Mouse (Mus musculus): ENCODE results near the gene Siva1. TPM values are rescaled to one million over a fixed set of nuclear protein-coding genes. Genes with fewer than 3 reads are reported as not detected.

Gene Siva1
- polyA plus RNA-seq, 1 experiment from 2014 or later: 54.5 TPM

GRCm38 (mm10) chr12:112660576-112661326, 16.3 kb downstream of the Siva1 start:
- H3K9me3 ChIP-seq (ENCODE audit: control insufficient read depth): no peaks in the 10 kb centered on the region
- peak overlapping the region; percentile 67 for H3K27ac ChIP-seq (ENCODE audit: low read depth, low read length)
- peaks cover 27% of the 10 kb centered on the region for H3K4me1 ChIP-seq (replicated peaks; ENCODE audit: control insufficient read depth, insufficient read depth, low read length)
- WGBS: 18% methylated on average over 5 of the region's 5 CpGs
- H3K27me3 ChIP-seq (replicated peaks; ENCODE audit: control insufficient read depth, insufficient read depth, low read length): no peaks in the 10 kb centered on the region
- TF ChIP-seq CTCF (IDR thresholded peaks at IDR 0.05; ENCODE audit: low read depth): peak; percentile 60
- H3K9ac ChIP-seq (ENCODE audit: low read depth, low read length): no peak overlapping the region
- peaks cover 73% of the 10 kb centered on the region for H3K36me3 ChIP-seq (ENCODE audit: control insufficient read depth, insufficient read depth)
- no peak overlapping the region for H3K4me3 ChIP-seq (ENCODE audit: low read depth, low read length)
- peak; percentile 83 for ATAC-seq
- peak overlapping the region; percentile 25 for H3K4me2 ChIP-seq (replicated peaks; ENCODE audit: low read depth)

- H3K4me3 ChIP-seq (ENCODE audit: low read depth, low read length): no peak overlapping the region
- H3K4me2 ChIP-seq (replicated peaks; ENCODE audit: low read depth): peak overlapping the region; percentile 25
- peaks cover 28% of the 10 kb centered on the region for H3K4me1 ChIP-seq (replicated peaks; ENCODE audit: control insufficient read depth, insufficient read depth, low read length)
- H3K9ac ChIP-seq (ENCODE audit: low read depth, low read length): no peak overlapping the region
- H3K27me3 ChIP-seq (replicated peaks; ENCODE audit: control insufficient read depth, insufficient read depth, low read length): no peaks in the 10 kb centered on the region
- peak overlapping the region; percentile 67 for H3K27ac ChIP-seq (ENCODE audit: low read depth, low read length)
- H3K36me3 ChIP-seq (ENCODE audit: control insufficient read depth, insufficient read depth): peaks cover 73% of the 10 kb centered on the region
- ATAC-seq: no peak
- no peak for TF ChIP-seq CTCF (IDR thresholded peaks at IDR 0.05; ENCODE audit: low read depth)
- WGBS: 69% methylated on average over 3 of the region's 3 CpGs
- no peaks in the 10 kb centered on the region for H3K9me3 ChIP-seq (ENCODE audit: control insufficient read depth)
These were observed 16.8 kb downstream of the Siva1 start for GRCm38 (mm10) chr12:112661327-112661605.

GRCm38 (mm10) chr12:112661851-112662250, 17.4 kb downstream of the Siva1 start:
- no peak overlapping the region for H3K4me3 ChIP-seq (ENCODE audit: low read depth, low read length)
- ATAC-seq: no peak
- WGBS: 68% methylated on average over 9 of the region's 9 CpGs
- H3K9ac ChIP-seq (ENCODE audit: low read depth, low read length): no peak overlapping the region
- no peaks in the 10 kb centered on the region for H3K9me3 ChIP-seq (ENCODE audit: control insufficient read depth)
- peak overlapping the region; percentile 67; the same call in 1 of the 2 replicates for H3K27ac ChIP-seq (ENCODE audit: low read depth, low read length)
- TF ChIP-seq CTCF (IDR thresholded peaks at IDR 0.05; ENCODE audit: low read depth): no peak
- no peak overlapping the region for H3K4me2 ChIP-seq (replicated peaks; ENCODE audit: low read depth)
- peaks cover 73% of the 10 kb centered on the region for H3K36me3 ChIP-seq (ENCODE audit: control insufficient read depth, insufficient read depth)
- peaks cover 28% of the 10 kb centered on the region for H3K4me1 ChIP-seq (replicated peaks; ENCODE audit: control insufficient read depth, insufficient read depth, low read length)
- no peaks in the 10 kb centered on the region for H3K27me3 ChIP-seq (replicated peaks; ENCODE audit: control insufficient read depth, insufficient read depth, low read length)

GRCm38 (mm10) chr12:112663303-112663702, 18.8 kb downstream of the Siva1 start:
- ATAC-seq: no peak
- H3K27me3 ChIP-seq (replicated peaks; ENCODE audit: control insufficient read depth, insufficient read depth, low read length): no peaks in the 10 kb centered on the region
- no peak overlapping the region for H3K4me3 ChIP-seq (ENCODE audit: low read depth, low read length)
- no peaks in the 10 kb centered on the region for H3K9me3 ChIP-seq (ENCODE audit: control insufficient read depth)
- 86% methylated on average over 11 of the region's 11 CpGs for WGBS
- peaks cover 28% of the 10 kb centered on the region for H3K4me1 ChIP-seq (replicated peaks; ENCODE audit: control insufficient read depth, insufficient read depth, low read length)
- no peak overlapping the region for H3K4me2 ChIP-seq (replicated peaks; ENCODE audit: low read depth)
- H3K9ac ChIP-seq (ENCODE audit: low read depth, low read length): no peak overlapping the region
- H3K36me3 ChIP-seq (ENCODE audit: control insufficient read depth, insufficient read depth): peaks cover 73% of the 10 kb centered on the region
- no peak for TF ChIP-seq CTCF (IDR thresholded peaks at IDR 0.05; ENCODE audit: low read depth)
- no peak overlapping the region for H3K27ac ChIP-seq (ENCODE audit: low read depth, low read length)

GRCm38 (mm10) chr12:112663716-112664115, 19.2 kb downstream of the Siva1 start:
- H3K27ac ChIP-seq (ENCODE audit: low read depth, low read length): no peak overlapping the region
- H3K9ac ChIP-seq (ENCODE audit: low read depth, low read length): no peak overlapping the region
- no peak overlapping the region for H3K4me3 ChIP-seq (ENCODE audit: low read depth, low read length)
- no peaks in the 10 kb centered on the region for H3K9me3 ChIP-seq (ENCODE audit: control insufficient read depth)
- no peak overlapping the region for H3K4me2 ChIP-seq (replicated peaks; ENCODE audit: low read depth)
- WGBS: 87% methylated on average over 12 of the region's 12 CpGs
- ATAC-seq: no peak
- peaks cover 73% of the 10 kb centered on the region for H3K36me3 ChIP-seq (ENCODE audit: control insufficient read depth, insufficient read depth)
- H3K27me3 ChIP-seq (replicated peaks; ENCODE audit: control insufficient read depth, insufficient read depth, low read length): no peaks in the 10 kb centered on the region
- no peak for TF ChIP-seq CTCF (IDR thresholded peaks at IDR 0.05; ENCODE audit: low read depth)
- peaks cover 28% of the 10 kb centered on the region for H3K4me1 ChIP-seq (replicated peaks; ENCODE audit: control insufficient read depth, insufficient read depth, low read length)

- Histone ChIP-seq H3K4me3 (ENCODE audit: low read depth, low read length) (no peak overlapping the region), H3K36me3 (ENCODE audit: control insufficient read depth, insufficient read depth) (peaks cover 73% of the 10 kb centered on the region), H3K4me2 (replicated peaks; ENCODE audit: low read depth) (no peak overlapping the region), H3K27me3 (replicated peaks; ENCODE audit: control insufficient read depth, insufficient read depth, low read length) (no peaks in the 10 kb centered on the region), H3K9ac (ENCODE audit: low read depth, low read length) (no peak overlapping the region), H3K27ac (ENCODE audit: low read depth, low read length) (no peak overlapping the region), H3K4me1 (replicated peaks; ENCODE audit: control insufficient read depth, insufficient read depth, low read length) (peaks cover 28% of the 10 kb centered on the region), H3K9me3 (ENCODE audit: control insufficient read depth) (no peaks in the 10 kb centered on the region)
- WGBS: 46% methylated on average over 2 of the region's 2 CpGs
- no peak for ATAC-seq
- peak; percentile 32 for TF ChIP-seq CTCF (IDR thresholded peaks at IDR 0.05; ENCODE audit: low read depth)
These were observed 19.6 kb downstream of the Siva1 start for GRCm38 (mm10) chr12:112664124-112664523.

Measured in intestine, postnatal 0 days (tissue).